Mouse (Mus musculus) layer of hippocampus, adult 2 months (tissue): ENCODE results near the gene Aifm1. TPM values are rescaled to one million over a fixed set of nuclear protein-coding genes. Genes with fewer than 3 reads are reported as not detected.

Source experiments
- DNase-seq, 2 experiments: peaks; one replicate each; pipeline ENCODE4 v3.0.0; 2022; ENCODE audit warnings: low spot score in 2 of 2
- H3K27ac ChIP-seq: fragments of 200-600 bp; 2 replicates; pipeline ENCODE4 v1.8.1; 2022
- H3K4me3 ChIP-seq: fragments of 200-600 bp; 2 replicates; pipeline ENCODE4 v1.8.1; 2022; ENCODE audit warnings: mild to moderate bottlenecking
- CTCF ChIP-seq: fragments of 200-600 bp; conservative IDR thresholded peaks from 2 replicates; pipeline ENCODE4 v1.8.1; 2022; ENCODE audit warnings: antibody characterized with exemption, mild to moderate bottlenecking, moderate library complexity
- total RNA-seq, 2 experiments: library from RNA; stranded (reverse); gene quantifications; 2 replicates each; pipeline ENCODE4 v1.2.3; 2021

Aifm1 gene
- total RNA-seq, 2 experiments from 2014 or later, result 27.8 to 29.0 TPM

DNA sequence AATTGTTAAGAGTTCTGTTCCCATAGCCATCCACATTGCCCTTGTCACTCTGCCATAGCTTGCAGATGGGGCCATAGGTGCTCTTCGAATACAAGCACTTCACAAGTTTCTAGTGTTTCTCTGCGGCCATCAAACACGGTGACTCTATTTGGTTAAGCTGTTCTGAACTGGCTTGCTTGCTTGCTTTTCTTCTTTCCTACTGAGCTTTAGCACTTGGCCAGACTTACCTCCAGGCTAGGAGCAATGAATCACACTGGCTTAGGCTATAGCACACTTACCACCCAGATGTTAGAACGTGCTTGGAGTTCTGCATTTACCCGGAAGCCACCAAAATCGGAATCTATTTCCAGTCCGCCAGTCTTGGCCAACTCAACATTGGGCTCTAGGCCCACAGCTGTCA lies 31.7 kb downstream of the Aifm1 start:
- H3K4me3 ChIP-seq, result no peak overlapping the region
- TF ChIP-seq CTCF, result no peak
- no peak overlapping the region for H3K27ac ChIP-seq
- DNase-seq, result no peak

DNA sequence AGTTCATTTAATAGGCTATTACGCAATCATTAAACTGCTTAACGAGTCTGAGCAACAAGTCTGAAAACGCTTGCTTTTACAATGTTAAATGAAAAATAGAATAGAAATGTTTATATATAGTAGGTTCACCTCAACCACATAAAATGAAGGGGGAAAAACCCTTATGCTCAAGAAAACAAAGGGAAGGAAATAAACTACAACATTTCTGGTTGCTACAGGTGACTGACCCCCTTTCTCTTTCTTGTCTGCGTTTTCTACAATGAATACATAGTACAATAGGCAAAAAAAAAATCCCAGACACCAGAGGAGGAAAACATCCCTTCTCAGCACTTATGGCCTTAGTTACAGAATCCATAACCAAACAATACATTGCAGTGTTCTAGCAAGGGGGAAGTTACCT lies 32.3 kb downstream of the Aifm1 start:
- no peak overlapping the region for H3K4me3 ChIP-seq
- DNase-seq, result no peak
- H3K27ac ChIP-seq, result no peak overlapping the region
- no peak for TF ChIP-seq CTCF

- Histone ChIP-seq H3K4me3 (no peak overlapping the region), H3K27ac (no peak overlapping the region)
- no peak for TF ChIP-seq CTCF
- DNase-seq, result no peak
Observed at GRCm38 (mm10) chrX:48467355-48467946, 45.9 kb downstream of the Aifm1 start.

DNA sequence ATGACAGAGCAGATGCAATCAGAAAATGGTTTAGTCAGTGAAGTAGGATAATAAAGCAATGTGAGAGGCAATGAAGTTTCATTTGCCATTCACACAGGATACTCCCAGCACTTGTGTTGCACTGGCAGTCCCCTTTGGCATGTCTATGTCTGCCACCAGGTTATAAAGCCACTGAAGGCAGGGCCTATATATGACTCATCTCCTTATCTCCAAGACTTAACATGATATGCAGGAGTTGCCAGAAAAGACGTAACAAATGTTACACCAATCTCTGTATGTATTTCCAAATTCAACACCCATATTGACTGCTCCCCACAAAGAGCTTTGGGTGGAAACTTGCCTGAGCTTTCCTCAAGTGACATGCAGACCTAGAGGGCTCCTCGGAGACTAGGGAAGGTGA lies 47.2 kb downstream of the Aifm1 start:
- Histone ChIP-seq H3K4me3 (no peak overlapping the region), H3K27ac (no peak overlapping the region)
- TF ChIP-seq CTCF, result no peak
- DNase-seq, result no peak

DNA sequence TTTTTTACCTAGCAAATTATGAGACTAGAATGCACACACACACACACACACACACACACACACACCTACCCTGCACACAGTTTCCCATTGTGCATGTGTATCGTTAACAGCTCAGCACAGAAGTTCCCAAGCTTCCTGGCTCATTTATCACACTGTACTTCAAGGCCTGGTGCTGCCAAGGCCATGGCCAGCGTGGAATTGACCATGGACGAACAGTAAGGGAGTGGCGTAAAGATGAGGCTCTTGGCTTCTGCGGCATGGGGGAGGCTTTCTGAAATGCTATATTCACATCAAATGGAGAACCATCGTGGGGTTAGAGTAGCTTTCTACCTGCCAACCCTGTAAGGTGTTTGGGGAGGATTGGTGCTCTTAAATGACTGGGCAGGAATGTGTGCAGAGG lies 48.9 kb downstream of the Aifm1 start:
- Histone ChIP-seq H3K4me3 (no peak overlapping the region), H3K27ac (no peak overlapping the region)
- TF ChIP-seq CTCF, result no peak
- DNase-seq, result no peak

- H3K27ac ChIP-seq, result no peak overlapping the region
- DNase-seq, result no peak
- H3K4me3 ChIP-seq, result no peak overlapping the region
- TF ChIP-seq CTCF, result no peak
Observed at GRCm38 (mm10) chrX:48463636-48464035, 49.7 kb downstream of the Aifm1 start.

DNA sequence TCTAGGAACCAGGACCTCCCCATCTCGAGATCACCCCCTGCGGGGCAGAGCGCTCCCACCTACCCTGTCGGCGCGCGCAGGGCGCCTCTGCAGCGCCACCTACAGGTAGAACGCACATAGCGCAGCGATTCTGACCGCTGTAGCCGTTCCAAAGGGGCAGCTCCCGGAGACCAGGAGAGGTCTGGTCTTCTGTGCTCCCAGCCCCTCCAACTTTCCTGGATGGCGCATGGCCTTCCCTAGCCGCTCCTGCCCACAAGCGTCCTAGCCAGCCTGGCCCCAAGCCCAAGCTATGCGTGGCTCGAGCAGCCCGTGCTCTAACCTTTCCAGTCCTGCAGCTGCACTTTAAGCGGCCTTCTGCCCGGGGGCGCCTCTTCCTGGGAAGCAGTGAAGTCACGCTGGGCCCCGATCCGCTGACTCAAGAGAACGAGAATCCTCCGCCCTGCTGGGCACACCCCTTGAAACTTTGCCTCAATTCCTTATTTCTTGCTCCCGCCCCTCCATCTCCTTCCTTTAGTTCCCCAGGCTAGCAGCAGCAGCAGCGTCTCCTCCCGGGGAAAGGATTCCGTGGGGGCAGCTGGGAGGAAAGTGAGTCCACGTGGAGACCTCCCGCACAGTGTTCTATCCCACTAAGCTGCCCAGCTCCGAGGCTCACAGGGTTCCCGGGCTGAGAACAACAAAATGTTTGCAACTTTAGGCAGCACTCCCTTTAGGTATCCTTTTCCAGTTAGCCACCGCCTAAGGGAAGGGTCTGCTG lies 50.4 kb downstream of the Aifm1 start, which contains the start of gene Elf4:
Elf4 (minus strand) TSS at position 379 of the 754 bp plus-strand sequence.
- TF ChIP-seq CTCF, result peak; percentile 94
- peak in 1 of 2 experiments; percentile 54 for DNase-seq
- Histone ChIP-seq H3K4me3 (peak within 1 kb of the TSS; percentile 50), H3K27ac (no peak within 1 kb of the TSS)

DNA sequence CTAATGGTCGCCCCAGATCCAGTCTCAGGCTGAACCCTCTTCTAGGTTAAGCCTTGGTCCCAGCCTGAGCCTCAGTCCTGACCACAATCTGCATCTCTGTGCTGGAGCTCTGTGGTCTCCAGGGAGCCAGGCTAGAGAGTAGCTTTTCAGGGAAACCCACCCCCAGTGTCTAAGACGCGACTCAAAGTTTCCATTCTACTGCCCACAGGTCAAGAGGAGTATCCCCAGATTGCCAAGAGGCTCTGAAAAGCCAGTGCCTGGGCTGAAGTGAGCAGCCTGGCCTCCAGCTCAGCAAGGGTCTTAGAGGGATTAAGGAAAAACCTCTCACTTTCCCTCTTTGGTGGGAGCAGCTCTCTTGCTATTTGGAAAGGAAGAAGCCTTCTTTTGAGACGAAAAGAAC lies 51.1 kb downstream of the Aifm1 start:
- DNase-seq, result no peak
- Histone ChIP-seq H3K4me3 (peak overlapping the region; percentile 50), H3K27ac (no peak overlapping the region)
- TF ChIP-seq CTCF, result no peak

DNA sequence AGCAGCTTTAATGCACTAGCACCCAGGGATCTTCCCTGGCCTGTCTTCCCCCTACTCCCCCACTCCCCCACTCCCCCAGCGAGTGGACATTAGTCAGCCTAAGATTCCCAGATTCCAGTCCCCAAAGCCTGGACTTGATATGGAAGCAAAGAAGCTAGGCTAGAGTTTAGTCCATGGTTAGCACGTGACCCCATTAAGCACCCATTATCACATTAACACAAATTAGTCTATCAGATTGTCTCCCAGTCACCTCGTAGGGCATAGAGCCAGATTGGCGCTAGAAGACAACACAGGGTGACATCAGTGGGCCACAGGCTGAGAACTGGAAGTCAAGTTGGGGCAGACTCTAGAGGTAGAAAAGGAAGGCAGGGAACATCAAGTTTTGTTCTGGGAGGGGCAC lies 52.4 kb downstream of the Aifm1 start:
- no peak for TF ChIP-seq CTCF
- Histone ChIP-seq H3K27ac (no peak overlapping the region), H3K4me3 (no peak overlapping the region)
- no peak for DNase-seq

DNA sequence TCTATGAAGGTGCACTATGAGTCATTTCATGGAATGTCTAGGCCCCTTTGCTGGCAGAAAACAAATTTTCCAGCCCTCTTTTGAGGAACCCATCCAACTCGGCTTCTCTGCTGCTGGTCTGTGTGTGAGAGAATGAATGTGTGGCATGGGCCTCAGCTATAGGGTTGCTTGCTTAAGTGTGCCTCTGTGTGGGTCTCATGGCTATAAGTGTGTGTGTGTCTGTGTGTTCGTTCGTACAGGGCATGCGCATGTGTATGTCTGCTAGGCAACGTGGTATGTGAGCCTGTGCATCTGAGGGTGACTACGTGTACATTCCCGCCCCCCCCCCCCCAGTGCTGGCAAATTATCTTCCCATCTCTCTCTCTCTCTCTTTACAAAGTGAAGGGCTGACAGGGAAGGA lies 52.9 kb downstream of the Aifm1 start:
- H3K4me3 ChIP-seq, result no peak overlapping the region
- H3K27ac ChIP-seq, result no peak overlapping the region
- no peak for TF ChIP-seq CTCF
- DNase-seq, result no peak

DNA sequence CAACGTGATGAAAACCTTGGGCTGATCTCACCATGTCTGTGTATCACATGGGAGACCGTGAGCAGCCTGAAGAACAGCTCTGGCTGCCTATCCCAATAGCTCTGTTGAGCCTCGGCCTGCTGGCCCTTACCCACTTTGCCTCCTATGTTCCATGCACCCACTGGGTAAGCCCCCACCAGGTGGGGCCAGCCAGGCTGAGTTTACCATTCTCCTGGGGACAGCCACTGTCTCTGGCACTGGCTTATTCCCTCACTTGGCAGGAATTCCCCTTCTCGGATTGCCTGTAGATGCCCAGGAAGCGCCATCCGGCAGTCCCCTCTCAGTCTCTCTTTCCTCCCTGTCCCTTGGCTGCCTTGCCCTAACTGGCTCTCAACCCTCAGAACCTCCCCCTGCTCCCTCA lies 56.4 kb downstream of the Aifm1 start:
- no peak overlapping the region for H3K27ac ChIP-seq
- no peak for DNase-seq
- no peak for TF ChIP-seq CTCF

GRCm38 (mm10) chrX:48455018-48455417 lies 58.3 kb downstream of the Aifm1 start:
- Histone ChIP-seq H3K4me3 (no peak overlapping the region), H3K27ac (no peak overlapping the region)
- DNase-seq, result no peak
- TF ChIP-seq CTCF, result no peak

More for the DNA sequence above, 56.4 kb downstream of the Aifm1 start:
- H3K4me3 ChIP-seq, result no peak overlapping the region

DNA sequence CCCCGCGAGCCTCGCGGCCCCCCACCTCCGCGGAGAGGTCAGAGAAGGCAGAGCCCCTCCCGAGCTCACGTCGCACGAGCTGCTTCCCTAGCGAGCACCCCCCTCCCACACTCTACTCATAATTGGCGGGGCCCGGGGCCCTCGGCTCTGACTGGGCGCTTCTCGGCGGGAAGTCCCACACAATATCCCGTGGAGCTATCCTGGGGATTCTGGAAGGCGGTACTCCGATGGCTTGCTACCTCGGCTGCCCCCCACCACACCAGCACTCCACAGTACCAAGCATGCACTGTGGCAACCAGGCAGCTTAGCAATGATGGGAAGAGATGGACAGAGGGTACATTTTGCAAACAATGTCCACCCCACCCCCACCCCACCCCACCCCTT lies 58.9 kb downstream of the Aifm1 start:
- Histone ChIP-seq H3K27ac (no peak overlapping the region), H3K4me3 (peak overlapping the region; percentile 35; the same call in 1 of the 2 replicates)
- DNase-seq, result no peak
- no peak for TF ChIP-seq CTCF
